Mouse (Mus musculus): ENCODE measurements around the gene Ly9. TPM values are rescaled to one million over a fixed set of nuclear protein-coding genes. Genes with fewer than 3 reads are reported as not detected.

Ly9 gene
- 0.16 TPM in 1 of 2 replicates, not detected in the other for polyA plus RNA-seq (2015; fragmentation: Nextera tagmentation; extraction: Ambion mirVana)

DNA sequence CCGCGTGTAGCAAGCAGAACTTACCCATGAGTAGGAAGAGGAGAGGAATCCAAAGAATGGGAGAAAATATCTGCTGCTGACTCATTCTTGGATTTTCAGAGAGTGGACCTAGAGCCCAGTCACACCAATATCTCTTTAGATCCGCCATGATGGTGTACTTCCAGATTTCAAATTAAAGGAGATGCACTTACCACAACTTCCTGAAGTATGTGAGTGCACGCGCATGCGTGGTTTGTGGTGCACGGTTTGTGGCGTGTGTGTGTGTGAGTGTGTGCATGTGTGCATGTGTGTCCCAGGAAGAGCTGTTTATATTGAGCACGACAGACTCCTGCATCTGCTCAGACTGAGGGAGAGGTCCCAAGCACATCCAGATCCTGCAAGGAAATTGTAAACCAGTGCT, at the start of gene Ly9:
TSS of gene Ly9 (minus strand) at position 235 of the 400 bp plus-strand sequence.
- Histone ChIP-seq H3K9me3 (no peaks in the 10 kb centered on the region), H3K27me3 (no peaks in the 10 kb centered on the region), H3K27ac (no peak within 1 kb of the TSS), H3K9ac (no peak within 1 kb of the TSS), H3K4me3 (no peak within 1 kb of the TSS), H3K36me3 (no peaks in the 10 kb centered on the region), H3K4me2 (no peak within 1 kb of the TSS), H3K4me1 (replicated peaks) (no peaks in the 10 kb centered on the region)
- WGBS = 92% methylated on average over 9 of the region's 9 CpGs
- no peak for ATAC-seq (ENCODE audit: low FRiP score)

DNA sequence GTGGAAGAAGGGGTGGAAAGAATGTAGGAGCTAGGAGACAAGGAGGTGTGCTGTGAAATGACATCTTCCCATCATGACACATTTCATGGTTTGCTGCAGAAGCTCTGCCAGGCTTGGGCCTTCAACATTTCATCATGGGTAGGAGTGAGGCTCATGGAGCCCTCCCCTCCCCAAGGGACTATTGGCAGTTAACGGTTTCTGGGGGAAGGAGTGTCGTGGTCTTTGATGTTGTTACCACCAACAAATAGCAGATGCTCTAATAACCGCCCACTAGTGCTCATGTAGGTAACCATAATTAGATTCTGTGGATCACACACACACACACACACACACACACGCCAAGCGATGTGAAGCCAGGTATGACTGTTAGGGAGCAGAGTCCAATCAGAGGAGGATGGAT, 45.5 kb upstream of the Ly9 start, which contains the start of gene Slamf7:
TSS of gene Slamf7 (minus strand) at position 302 of the 400 bp plus-strand sequence.
- no peaks in the 10 kb centered on the region for H3K9me3 ChIP-seq
- no peak within 1 kb of the TSS for H3K9ac ChIP-seq
- no peak within 1 kb of the TSS for H3K4me2 ChIP-seq
- no peaks in the 10 kb centered on the region for H3K4me1 ChIP-seq (replicated peaks)
- H3K27ac ChIP-seq = no peak within 1 kb of the TSS
- H3K36me3 ChIP-seq = no peaks in the 10 kb centered on the region
- no peaks in the 10 kb centered on the region for H3K27me3 ChIP-seq
- H3K4me3 ChIP-seq = no peak within 1 kb of the TSS
- WGBS = 93% methylated on average over 5 of the region's 5 CpGs
- no peak for ATAC-seq (ENCODE audit: low FRiP score)

DNA sequence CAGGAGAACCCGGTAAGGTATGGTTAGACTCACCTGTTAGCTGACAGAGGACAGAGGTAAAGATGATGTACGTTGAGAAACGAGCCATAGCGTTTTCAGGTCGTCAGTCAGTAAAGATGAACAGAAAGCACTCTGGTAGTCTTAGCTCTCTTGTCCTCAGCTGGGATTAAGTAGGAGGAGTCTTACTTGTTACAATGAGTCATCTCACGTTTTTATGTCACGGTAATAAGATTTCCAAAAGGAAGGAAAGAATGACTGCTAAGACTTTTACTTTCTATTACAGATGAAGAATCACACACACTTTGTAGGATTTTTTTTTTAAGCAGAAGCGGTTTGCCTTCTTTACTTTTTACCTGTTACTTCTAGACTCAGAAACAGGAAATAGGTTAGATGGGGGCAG, 41.6 kb upstream of the Ly9 start:
- H3K27me3 ChIP-seq = no peaks in the 10 kb centered on the region
- no peak overlapping the region for H3K27ac ChIP-seq
- WGBS = 84% methylated on average over 8 of the region's 8 CpGs
- H3K4me2 ChIP-seq = no peak overlapping the region
- H3K4me1 ChIP-seq (replicated peaks) = no peaks in the 10 kb centered on the region
- no peak overlapping the region for H3K4me3 ChIP-seq
- no peak overlapping the region for H3K9ac ChIP-seq
- H3K36me3 ChIP-seq = no peaks in the 10 kb centered on the region
- ATAC-seq (ENCODE audit: low FRiP score) = no peak
- H3K9me3 ChIP-seq = no peaks in the 10 kb centered on the region

DNA sequence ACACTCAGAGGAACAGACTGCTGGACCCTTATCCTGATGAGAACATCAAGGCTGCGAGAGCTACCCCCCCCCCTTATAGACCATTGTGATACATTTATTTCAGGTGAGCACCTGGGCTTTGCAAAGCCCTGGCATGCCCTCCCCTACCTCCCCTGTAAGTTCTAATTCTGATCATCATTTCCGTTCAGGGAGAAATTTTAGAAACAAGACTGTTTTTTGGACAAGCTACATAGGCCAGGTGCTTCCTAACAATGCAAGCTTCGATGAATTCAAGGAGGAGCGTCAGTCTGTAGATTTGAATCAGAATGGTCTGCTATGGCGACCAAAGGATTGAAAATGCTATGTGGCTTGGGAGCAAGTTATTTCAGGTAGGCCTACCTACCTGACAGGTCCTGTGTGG, 40.5 kb upstream of the Ly9 start:
- Histone ChIP-seq H3K9ac (no peak overlapping the region), H3K9me3 (no peaks in the 10 kb centered on the region), H3K36me3 (no peaks in the 10 kb centered on the region), H3K27me3 (no peaks in the 10 kb centered on the region), H3K4me1 (replicated peaks) (no peaks in the 10 kb centered on the region), H3K27ac (no peak overlapping the region), H3K4me2 (no peak overlapping the region), H3K4me3 (no peak overlapping the region)
- ATAC-seq (ENCODE audit: low FRiP score) = no peak
- WGBS = 85% methylated on average over 5 of the region's 5 CpGs

DNA sequence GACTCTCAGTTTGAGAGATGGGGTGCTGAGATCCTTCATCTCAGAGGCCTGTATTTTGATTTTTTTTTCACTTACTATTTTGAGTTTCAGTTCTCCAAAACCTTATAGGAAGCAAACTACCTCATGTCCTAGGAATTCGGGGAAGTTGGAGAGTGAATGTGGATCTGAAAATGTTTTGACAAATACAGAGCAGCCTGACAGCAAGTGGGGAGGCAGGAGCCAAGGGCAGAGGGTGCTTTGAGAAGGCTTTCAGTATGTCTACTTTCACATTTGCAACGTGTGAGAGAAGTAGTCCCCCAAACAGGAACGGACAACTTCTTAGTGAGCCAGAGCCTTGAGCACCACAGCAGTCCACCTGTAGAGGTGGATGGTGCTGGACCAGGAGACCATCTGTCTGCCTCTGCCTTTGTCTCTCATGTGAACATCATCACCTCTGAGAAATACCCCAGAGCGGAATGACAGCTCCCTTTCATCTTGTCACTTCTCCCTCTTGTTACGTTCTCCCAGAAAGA, 39.3 kb upstream of the Ly9 start:
- Histone ChIP-seq H3K9me3 (no peaks in the 10 kb centered on the region), H3K4me2 (no peak overlapping the region), H3K27me3 (no peaks in the 10 kb centered on the region), H3K36me3 (no peaks in the 10 kb centered on the region), H3K27ac (no peak overlapping the region), H3K4me3 (no peak overlapping the region), H3K4me1 (replicated peaks) (no peaks in the 10 kb centered on the region), H3K9ac (no peak overlapping the region)
- WGBS = 80% methylated on average over 5 of the region's 5 CpGs
- ATAC-seq (ENCODE audit: low FRiP score) = no peak

DNA sequence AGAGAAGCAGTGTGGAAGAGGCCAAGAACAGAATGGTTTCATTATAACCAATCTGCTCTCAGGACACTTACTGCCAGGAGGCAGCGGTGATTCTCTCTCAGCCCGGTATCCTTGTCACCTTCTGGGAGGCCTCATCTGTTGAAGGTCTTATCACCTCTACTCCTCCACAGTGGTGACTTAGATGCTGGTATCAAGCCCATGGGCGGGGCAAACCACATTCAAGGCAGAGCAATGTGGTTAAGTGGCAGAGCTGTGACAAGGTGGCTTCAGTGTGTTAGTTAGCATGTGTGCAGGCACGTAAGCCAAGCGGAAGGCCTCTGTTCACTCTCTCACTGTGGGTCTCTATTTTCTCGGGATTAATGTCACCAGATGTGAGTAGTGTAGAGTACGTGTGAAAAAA, 36.4 kb upstream of the Ly9 start:
- Histone ChIP-seq H3K9me3 (no peaks in the 10 kb centered on the region), H3K9ac (no peak overlapping the region), H3K4me2 (no peak overlapping the region), H3K4me1 (replicated peaks) (no peaks in the 10 kb centered on the region), H3K36me3 (no peaks in the 10 kb centered on the region), H3K27ac (no peak overlapping the region), H3K27me3 (no peaks in the 10 kb centered on the region), H3K4me3 (no peak overlapping the region)
- no peak for ATAC-seq (ENCODE audit: low FRiP score)
- 84% methylated on average over 7 of the region's 7 CpGs for WGBS

DNA sequence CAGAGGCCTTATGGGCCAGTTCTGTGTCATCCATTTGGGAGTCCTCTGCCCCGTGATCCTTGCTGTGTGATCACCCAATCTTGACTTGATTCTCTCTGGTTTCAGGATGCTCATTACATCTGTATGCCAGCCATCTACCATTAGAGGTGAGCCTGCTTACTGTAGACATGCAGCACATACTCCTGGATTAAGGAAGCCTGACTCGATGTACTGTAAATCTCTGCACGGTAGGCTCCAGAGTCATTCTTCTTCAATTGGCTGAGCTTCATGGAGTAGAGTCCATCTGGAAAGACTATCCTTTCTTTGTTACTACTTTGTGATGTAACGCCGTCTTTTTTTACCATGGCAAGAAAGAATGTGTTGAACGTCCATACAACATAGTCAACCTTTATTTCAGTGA, 33.6 kb upstream of the Ly9 start:
- no peaks in the 10 kb centered on the region for H3K36me3 ChIP-seq
- WGBS = 95% methylated on average over 6 of the region's 6 CpGs
- ATAC-seq (ENCODE audit: low FRiP score) = no peak

DNA sequence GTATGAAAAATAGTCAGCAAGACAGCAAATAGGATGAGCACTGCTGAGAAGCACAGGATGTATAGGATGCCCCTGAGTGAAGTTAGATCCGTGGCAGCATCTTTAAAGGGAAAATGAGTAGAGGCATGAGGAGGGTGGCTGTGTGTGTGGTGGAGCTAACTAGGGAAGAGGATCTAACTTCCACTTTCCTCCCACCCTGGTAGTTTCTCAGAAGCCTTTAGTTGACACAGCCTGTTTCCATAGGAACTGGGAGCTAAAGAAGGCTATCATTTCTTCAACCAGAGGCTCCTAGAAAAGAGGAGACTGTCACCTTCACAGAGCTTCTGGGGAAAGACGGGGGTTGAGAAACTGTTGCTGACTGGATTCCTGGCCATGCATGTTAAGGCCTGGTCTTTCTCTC, 31.5 kb upstream of the Ly9 start:
- 81% methylated on average over 2 of the region's 2 CpGs for WGBS
- H3K9ac ChIP-seq = no peak overlapping the region
- no peak overlapping the region for H3K4me3 ChIP-seq
- no peaks in the 10 kb centered on the region for H3K4me1 ChIP-seq (replicated peaks)
- no peaks in the 10 kb centered on the region for H3K9me3 ChIP-seq
- ATAC-seq (ENCODE audit: low FRiP score) = no peak
- H3K27ac ChIP-seq = no peak overlapping the region
- H3K27me3 ChIP-seq = no peaks in the 10 kb centered on the region
- no peak overlapping the region for H3K4me2 ChIP-seq
- no peaks in the 10 kb centered on the region for H3K36me3 ChIP-seq

More for the DNA sequence above, 33.6 kb upstream of the Ly9 start:
- no peak overlapping the region for H3K27ac ChIP-seq
- H3K4me3 ChIP-seq = no peak overlapping the region
- H3K4me2 ChIP-seq = no peak overlapping the region
- H3K4me1 ChIP-seq (replicated peaks) = no peaks in the 10 kb centered on the region
- H3K27me3 ChIP-seq = no peaks in the 10 kb centered on the region
- H3K9me3 ChIP-seq = no peaks in the 10 kb centered on the region
- no peak overlapping the region for H3K9ac ChIP-seq

DNA sequence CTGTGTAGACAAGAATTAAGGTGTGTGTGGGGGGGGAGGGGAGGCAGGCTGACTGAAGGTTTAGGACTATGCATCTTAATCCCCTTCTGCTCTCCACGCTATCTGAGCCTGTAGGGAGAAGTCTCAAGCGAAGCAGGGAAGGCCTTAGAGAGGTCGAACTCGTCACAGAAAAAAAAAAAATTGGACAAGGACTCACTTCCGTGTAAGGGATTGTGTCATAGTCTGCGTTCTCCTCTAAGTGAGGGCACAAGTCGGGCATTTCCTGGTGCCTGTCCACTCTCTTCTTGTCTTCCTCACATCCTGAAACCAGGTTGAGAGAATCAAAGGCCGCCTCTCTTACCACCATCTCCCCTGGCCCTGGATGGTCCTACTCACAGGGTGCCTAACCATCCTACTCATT, 29.9 kb upstream of the Ly9 start:
- ATAC-seq (ENCODE audit: low FRiP score) = no peak
- H3K27me3 ChIP-seq = no peaks in the 10 kb centered on the region

DNA sequence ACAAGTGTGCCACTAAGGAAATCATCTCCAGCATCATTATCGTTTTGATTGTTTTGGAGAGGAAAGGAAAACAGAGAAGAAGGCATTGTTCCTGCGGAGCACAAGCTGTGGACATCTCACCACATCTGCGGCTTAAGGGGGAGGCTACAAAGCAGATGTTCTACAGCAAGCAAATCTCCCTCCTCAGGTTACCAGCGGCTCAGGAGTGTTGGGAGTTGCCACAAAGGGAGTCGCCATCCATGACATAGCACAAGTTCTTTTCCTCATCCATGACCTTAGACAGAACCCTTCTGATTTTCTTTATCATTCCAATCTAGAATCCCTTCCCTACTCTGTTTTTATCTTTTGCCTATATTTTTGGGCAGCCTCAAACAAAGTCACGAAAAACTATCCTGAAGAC, 28.5 kb upstream of the Ly9 start:
- Histone ChIP-seq H3K27me3 (no peaks in the 10 kb centered on the region), H3K4me2 (no peak overlapping the region), H3K27ac (no peak overlapping the region), H3K4me1 (replicated peaks) (no peaks in the 10 kb centered on the region), H3K4me3 (no peak overlapping the region), H3K9ac (no peak overlapping the region), H3K36me3 (no peaks in the 10 kb centered on the region), H3K9me3 (no peaks in the 10 kb centered on the region)
- 71% methylated on average over 6 of the region's 6 CpGs for WGBS
- no peak for ATAC-seq (ENCODE audit: low FRiP score)

More for the DNA sequence above, 29.9 kb upstream of the Ly9 start:
- Histone ChIP-seq H3K36me3 (no peaks in the 10 kb centered on the region), H3K27ac (no peak overlapping the region), H3K4me1 (replicated peaks) (no peaks in the 10 kb centered on the region), H3K9me3 (no peaks in the 10 kb centered on the region), H3K4me2 (no peak overlapping the region), H3K4me3 (no peak overlapping the region), H3K9ac (no peak overlapping the region)
- 88% methylated on average over 8 of the region's 8 CpGs for WGBS

DNA sequence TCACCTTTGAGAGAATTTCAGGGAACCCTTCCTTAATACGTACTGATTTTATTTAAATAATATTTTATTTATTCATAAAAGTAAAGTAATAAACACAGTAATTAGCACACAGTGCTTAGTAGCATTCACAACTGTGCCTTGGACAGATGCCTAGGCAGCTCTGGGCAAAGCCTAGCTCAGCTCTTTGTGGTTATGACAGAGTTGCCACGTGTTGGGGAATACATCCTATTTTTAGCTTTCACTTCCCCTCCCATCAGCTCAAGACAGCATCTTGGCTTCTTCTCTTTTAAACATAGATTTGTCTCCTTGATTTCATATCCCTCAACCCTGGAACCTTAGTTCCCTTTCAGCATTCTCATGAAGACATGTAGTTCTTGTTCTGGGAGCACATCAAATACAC, 24.2 kb upstream of the Ly9 start:
- no peak overlapping the region for H3K9ac ChIP-seq
- no peaks in the 10 kb centered on the region for H3K4me1 ChIP-seq (replicated peaks)
- H3K9me3 ChIP-seq = no peaks in the 10 kb centered on the region
- no peaks in the 10 kb centered on the region for H3K36me3 ChIP-seq
- H3K4me2 ChIP-seq = no peak overlapping the region
- H3K4me3 ChIP-seq = no peak overlapping the region
- H3K27ac ChIP-seq = no peak overlapping the region
- WGBS = 82% methylated on average over 2 of the region's 2 CpGs
- no peaks in the 10 kb centered on the region for H3K27me3 ChIP-seq
- no peak for ATAC-seq (ENCODE audit: low FRiP score)

DNA sequence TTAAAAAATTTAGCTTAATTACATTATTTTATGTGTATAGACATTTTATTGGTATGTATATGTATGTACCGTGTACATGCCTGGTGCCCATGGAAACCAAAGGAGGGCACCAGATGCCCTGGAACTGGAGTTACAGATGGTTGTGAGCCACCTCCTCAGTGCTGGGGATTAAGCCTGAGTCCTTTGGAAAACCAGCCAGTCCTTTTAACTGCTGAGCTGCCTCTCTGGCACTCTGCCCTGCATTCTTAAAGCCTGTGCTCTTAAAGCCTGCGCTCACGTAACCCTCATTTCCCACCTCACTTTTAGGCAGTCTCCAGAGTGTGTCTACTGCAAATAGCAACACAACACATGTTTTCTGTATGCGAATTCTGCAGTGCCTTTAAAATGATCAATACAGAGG, 23.7 kb upstream of the Ly9 start:
- Histone ChIP-seq H3K4me2 (no peak overlapping the region), H3K4me3 (no peak overlapping the region), H3K36me3 (no peaks in the 10 kb centered on the region), H3K9me3 (no peaks in the 10 kb centered on the region), H3K4me1 (replicated peaks) (no peaks in the 10 kb centered on the region), H3K9ac (no peak overlapping the region), H3K27me3 (no peaks in the 10 kb centered on the region), H3K27ac (no peak overlapping the region)
- ATAC-seq (ENCODE audit: low FRiP score) = no peak
- WGBS = 87% methylated on average over 4 of the region's 4 CpGs

DNA sequence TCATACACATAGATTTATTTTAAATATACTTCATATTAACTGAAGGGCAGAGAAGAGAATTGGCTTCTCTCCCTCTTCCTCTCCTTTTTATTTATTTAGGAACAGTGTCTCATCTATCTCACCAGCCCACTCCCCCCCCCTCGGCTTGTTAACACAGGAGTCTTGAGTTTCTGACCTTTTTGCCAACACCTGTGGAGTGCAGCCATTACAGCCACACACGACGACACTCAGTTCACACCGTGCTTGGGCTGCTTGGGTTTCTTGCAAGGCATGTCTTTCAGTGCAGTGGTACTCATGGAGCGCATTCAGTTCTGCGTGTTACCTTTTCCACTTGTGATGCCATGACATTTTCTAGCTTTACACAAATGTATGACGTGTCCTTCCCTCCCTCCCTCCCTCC, 22.8 kb upstream of the Ly9 start:
- Histone ChIP-seq H3K4me1 (replicated peaks) (no peaks in the 10 kb centered on the region), H3K36me3 (no peaks in the 10 kb centered on the region), H3K4me2 (no peak overlapping the region), H3K9ac (no peak overlapping the region), H3K27ac (no peak overlapping the region), H3K27me3 (no peaks in the 10 kb centered on the region), H3K9me3 (no peaks in the 10 kb centered on the region), H3K4me3 (no peak overlapping the region)
- WGBS = 85% methylated on average over 7 of the region's 7 CpGs
- no peak for ATAC-seq (ENCODE audit: low FRiP score)

Measured in hindbrain, embryonic 13.5 days (tissue).